Mouse (Mus musculus) ES-Bruce4 (cell line): ENCODE data around the gene Fhl1.

Source experiments
- CTCF ChIP-seq: IDR thresholded peaks from one replicate; pipeline ENCODE4 v1.8.1; 2011; ENCODE audit warnings: low read depth, low read length
- EP300 ChIP-seq: IDR thresholded peaks from 2 replicates; pipeline ENCODE4 v1.6.1; 2011; ENCODE audit warnings: low read depth, low read length; ENCODE audit not compliant: insufficient read depth
- POLR2A ChIP-seq: IDR thresholded peaks from one replicate; pipeline ENCODE4 v1.8.1; 2011; ENCODE audit warnings: low read length; ENCODE audit not compliant: insufficient read depth

GRCm38 (mm10) chrX:56722559-56722958 lies 9.0 kb upstream of the Fhl1 start:
- TF ChIP-seq CTCF (no peak), POLR2A (no peak), EP300 (no peak)
